Mouse (Mus musculus) stomach, embryonic 16.5 days (tissue): ENCODE data around the gene Mettl16. TPM values are rescaled to one million over a fixed set of nuclear protein-coding genes. Genes with fewer than 3 reads are reported as not detected.

ENCODE experiments used
- ATAC-seq: fragments of 200-750 bp; cut with Nextera tagmentation; 2 replicates; pipeline ENCODE4 v1.8.0; 2017; ENCODE audit warnings: moderate number of reproducible peaks, moderate TSS enrichment; ENCODE audit not compliant: insufficient read depth, low FRiP score
- H3K27ac ChIP-seq: fragments of 300-500 bp; sonication (generic); 2 replicates; pipeline ENCODE4 v1.5.1; 2014; ENCODE audit warnings: low read length
- H3K27me3 ChIP-seq: fragments of 300-500 bp; sonication (generic); 2 replicates; pipeline ENCODE4 v1.6.1; 2014; ENCODE audit warnings: low read length, control low read depth, mixed read lengths; ENCODE audit not compliant: control insufficient read depth, insufficient read depth
- H3K36me3 ChIP-seq: fragments of 300-500 bp; sonication (generic); 2 replicates; pipeline ENCODE4 v1.6.1; 2014; ENCODE audit warnings: low read length; ENCODE audit not compliant: control insufficient read depth, insufficient read depth
- H3K4me1 ChIP-seq: fragments of 300-500 bp; sonication (generic); 2 replicates; pipeline ENCODE4 v1.6.1; 2014; ENCODE audit warnings: low read length, control low read depth, mixed read lengths; ENCODE audit not compliant: control insufficient read depth, insufficient read depth
- H3K4me2 ChIP-seq: fragments of 300-500 bp; sonication (generic); 2 replicates; pipeline ENCODE4 v1.6.1; 2014; ENCODE audit warnings: low read depth, low read length, mixed read lengths
- H3K4me3 ChIP-seq: fragments of 300-500 bp; sonication (generic); replicated peaks from 2 replicates; pipeline ENCODE4 v1.5.1; 2014; ENCODE audit warnings: mild to moderate bottlenecking, low read length
- H3K9ac ChIP-seq: fragments of 300-500 bp; sonication (generic); 2 replicates; pipeline ENCODE4 v1.6.1; 2014; ENCODE audit warnings: low read length
- H3K9me3 ChIP-seq: fragments of 300-500 bp; sonication (generic); replicated peaks from 2 replicates; pipeline ENCODE4 v1.6.1; 2016; ENCODE audit warnings: low read length, control low read depth; ENCODE audit not compliant: control insufficient read depth
- WGBS: fragments of 180-500 bp; shearing (Covaris S2); extraction: QIAGEN DNeasy Blood & Tissue Kit; methylation state at CpG from one replicate; pipeline ENCODE4 v1.1.7; 2014; 5-methylcytosine and 5-hydroxymethylcytosine counted together
- polyA plus RNA-seq: library from polyadenylated mRNA; unstranded; fragments of >200 nt; fragmentation: Nextera tagmentation; extraction: Ambion mirVana; gene quantifications from 2 replicates; pipeline ENCODE4 v1.2.1, GENCODE M21; 2015

Gene Mettl16
- polyA plus RNA-seq, 1 experiment from 2014 or later = 41.8 TPM

DNA sequence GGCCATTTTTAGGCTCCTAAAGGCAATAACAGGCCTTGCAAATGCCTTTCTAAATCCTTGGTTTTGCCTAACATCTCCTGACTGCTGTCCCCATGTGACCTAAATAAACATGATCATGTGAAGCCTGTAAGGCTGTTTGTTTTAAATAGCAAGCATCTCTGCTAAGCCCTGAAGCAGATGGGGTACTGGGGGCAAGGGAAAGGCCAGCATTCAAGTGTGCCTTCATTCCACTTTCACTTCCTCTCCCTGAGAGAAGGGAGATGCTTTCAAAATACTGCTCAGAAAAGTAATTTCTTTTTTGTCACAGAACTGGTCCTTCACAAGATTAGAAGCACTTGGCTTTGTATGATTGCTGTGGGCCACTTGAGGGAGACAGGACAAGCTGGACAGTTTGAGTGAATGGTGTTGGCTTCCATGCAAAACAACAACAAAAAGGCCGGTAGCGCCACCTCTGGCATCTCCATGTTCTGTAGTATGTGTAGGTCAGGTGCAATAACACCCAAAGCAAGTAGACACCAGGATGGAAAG is 57.8 kb downstream of the Mettl16 start:
- Histone ChIP-seq H3K27ac (no peak overlapping the region), H3K4me2 (no peak overlapping the region), H3K36me3 (no peaks in the 10 kb centered on the region), H3K4me1 (peaks cover 25% of the 10 kb centered on the region; the same call in 1 of the 2 replicates), H3K9ac (no peak overlapping the region), H3K4me3 (no peak overlapping the region), H3K9me3 (no peaks in the 10 kb centered on the region), H3K27me3 (no peaks in the 10 kb centered on the region)
- ATAC-seq = no peak
- 30% methylated on average over 2 of the region's 2 CpGs for WGBS

DNA sequence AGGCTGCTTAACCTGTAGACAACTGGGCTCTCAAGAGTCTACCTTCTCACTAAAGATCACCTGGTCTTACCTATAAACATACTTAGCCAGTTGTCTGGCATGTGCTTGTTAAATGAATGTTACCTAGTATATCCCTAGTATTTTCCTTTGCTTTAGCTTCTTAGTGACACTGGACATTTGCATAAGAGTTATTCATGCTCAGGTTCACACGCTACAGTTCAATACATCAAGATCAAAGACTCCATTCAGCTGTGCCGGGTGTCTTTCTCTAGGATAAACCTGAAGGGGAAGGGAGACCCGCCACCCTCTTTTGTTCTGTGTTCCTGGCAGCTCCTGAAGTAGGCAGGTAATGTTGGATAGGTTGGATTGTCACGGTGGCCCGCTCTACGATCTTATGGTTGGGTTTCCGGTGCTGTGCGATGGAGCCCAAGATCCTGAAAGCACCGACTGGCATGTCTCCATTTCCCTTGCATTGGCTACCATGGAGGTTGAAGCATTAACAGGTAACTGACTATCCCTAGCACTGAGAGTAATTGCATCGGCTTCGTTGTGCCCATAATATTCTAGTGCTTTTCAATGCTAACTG is 58.4 kb downstream of the Mettl16 start:
- H3K9ac ChIP-seq = no peak overlapping the region
- WGBS = 16% methylated on average over 11 of the region's 11 CpGs
- peak overlapping the region; percentile 100 for H3K27ac ChIP-seq

DNA sequence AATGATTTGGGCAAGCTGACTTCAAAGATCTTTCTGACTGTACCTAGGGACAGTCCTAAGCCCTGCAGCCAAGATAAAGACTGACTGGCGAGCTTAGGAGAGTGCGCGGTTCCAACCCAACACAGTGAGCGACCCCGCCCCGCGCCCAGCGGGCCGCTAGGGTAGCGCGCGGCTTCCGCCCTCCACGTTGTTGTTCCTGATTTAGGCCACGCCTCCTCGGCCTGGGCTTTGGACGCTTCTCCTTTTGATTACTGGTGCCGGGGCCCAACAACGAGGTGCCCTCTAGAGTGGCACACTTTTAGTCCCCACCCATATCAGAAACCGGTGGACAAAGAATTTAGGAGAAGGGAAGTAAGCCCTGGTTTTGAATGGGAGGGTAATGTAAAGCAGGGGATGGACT is 59.2 kb downstream of the Mettl16 start:
- H3K27me3 ChIP-seq = no peaks in the 10 kb centered on the region
- peaks cover 32% of the 10 kb centered on the region; the same call in 1 of the 2 replicates for H3K4me1 ChIP-seq
- peak overlapping the region; percentile 95 for H3K4me2 ChIP-seq
- peak overlapping the region; percentile 60 for H3K9ac ChIP-seq
- no peaks in the 10 kb centered on the region for H3K36me3 ChIP-seq
- 0 out of 2 replicates have a peak, but pooled peaks have one; percentile 11 for ATAC-seq
- peak overlapping the region; percentile 100 for H3K27ac ChIP-seq
- peak overlapping the region; percentile 79 for H3K4me3 ChIP-seq
- WGBS = under 1% methylated on average over 20 of the region's 20 CpGs
- no peaks in the 10 kb centered on the region for H3K9me3 ChIP-seq

More for the DNA sequence above, 58.4 kb downstream of the Mettl16 start:
- H3K36me3 ChIP-seq = no peaks in the 10 kb centered on the region
- H3K27me3 ChIP-seq = no peaks in the 10 kb centered on the region
- H3K9me3 ChIP-seq = no peaks in the 10 kb centered on the region
- ATAC-seq = no peak
- H3K4me2 ChIP-seq = peak overlapping the region; percentile 95
- H3K4me1 ChIP-seq = peaks cover 29% of the 10 kb centered on the region; the same call in 1 of the 2 replicates
- peak overlapping the region; percentile 79 for H3K4me3 ChIP-seq

DNA sequence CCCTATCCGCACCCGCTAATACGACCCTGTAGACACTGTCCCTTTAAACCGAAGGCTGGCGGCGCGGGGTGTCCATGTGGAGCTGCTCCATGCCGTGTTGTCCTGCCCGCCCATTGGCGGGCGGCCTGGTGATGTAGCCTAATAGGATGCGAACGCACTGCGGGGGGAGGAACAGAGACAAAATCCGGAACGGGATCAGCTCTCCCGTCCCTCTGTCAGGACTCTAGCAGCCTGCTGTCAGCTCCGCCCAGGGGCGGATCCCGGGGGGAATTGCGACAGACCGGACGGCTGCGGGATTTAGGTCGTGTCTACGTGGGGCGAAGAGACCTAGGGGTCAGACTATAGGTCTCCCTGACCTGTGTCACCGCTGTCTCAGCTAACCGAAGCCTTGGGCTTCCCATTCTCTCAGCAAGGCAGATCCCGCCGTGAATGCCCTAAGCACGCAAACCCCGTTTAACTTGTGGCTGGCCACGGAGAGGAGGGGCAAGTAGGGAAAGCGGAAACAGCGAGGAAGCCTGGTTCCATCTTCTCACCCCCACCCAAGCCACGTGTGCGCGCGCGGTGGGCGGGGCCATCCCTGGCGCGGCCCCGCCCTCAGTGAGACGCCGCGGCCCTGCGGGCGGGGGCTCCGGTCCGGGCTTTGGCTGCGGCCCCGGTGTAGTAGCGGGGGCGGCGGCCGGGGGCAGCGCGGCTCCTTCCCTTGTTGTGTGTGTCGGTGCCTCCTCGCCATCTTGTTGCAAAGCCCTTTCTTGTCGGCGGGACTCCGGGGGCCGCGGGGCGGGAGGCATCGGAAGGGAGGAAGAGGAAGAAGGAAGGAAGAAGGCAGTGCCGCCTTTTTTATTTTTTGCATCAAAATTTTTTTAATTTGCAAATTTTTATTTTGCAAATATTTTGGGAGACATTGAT is 59.9 kb downstream of the Mettl16 start, which contains the start of gene Mnt:
Gene Mnt, plus strand, starts transcription at position 665 of the 906 bp plus-strand sequence.
- Histone ChIP-seq H3K36me3 (no peaks in the 10 kb centered on the region), H3K4me1 (peaks cover 33% of the 10 kb centered on the region; the same call in 1 of the 2 replicates), H3K9me3 (no peaks in the 10 kb centered on the region), H3K4me3 (peak within 1 kb of the TSS; percentile 79), H3K9ac (peak within 1 kb of the TSS; percentile 85), H3K27me3 (no peaks in the 10 kb centered on the region), H3K4me2 (peak within 1 kb of the TSS; percentile 95), H3K27ac (peak within 1 kb of the TSS; percentile 100)
- peak; percentile 87 for ATAC-seq
- under 1% methylated on average over 70 of the region's 70 CpGs for WGBS

DNA sequence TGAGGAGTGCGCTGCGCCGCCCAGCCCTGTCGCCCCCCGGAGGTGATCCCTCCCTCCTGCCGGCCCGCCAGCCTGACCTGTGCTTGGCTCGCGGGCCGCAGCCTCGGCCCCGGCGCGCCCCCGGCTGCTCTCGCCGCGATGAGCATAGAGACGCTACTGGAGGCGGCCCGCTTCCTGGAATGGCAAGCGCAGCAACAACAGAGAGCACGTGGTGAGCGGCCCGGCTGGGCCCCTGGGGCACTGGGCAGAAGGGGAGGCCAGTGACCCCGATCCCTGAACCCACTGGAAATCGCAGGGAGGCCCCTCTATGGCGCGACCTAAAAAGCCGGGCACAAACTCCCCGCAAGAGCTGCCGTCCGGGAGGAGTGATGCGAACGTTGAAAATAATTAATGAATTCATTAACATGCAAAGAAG is 60.6 kb downstream of the Mettl16 start:
- Histone ChIP-seq H3K36me3 (no peaks in the 10 kb centered on the region), H3K27ac (peak overlapping the region; percentile 100), H3K9me3 (no peaks in the 10 kb centered on the region), H3K4me2 (peak overlapping the region; percentile 95), H3K27me3 (no peaks in the 10 kb centered on the region), H3K4me3 (peak overlapping the region; percentile 79), H3K9ac (peak overlapping the region; percentile 85), H3K4me1 (peaks cover 32% of the 10 kb centered on the region; the same call in 1 of the 2 replicates)
- WGBS = under 1% methylated on average over 35 of the region's 35 CpGs
- ATAC-seq = no peak

DNA sequence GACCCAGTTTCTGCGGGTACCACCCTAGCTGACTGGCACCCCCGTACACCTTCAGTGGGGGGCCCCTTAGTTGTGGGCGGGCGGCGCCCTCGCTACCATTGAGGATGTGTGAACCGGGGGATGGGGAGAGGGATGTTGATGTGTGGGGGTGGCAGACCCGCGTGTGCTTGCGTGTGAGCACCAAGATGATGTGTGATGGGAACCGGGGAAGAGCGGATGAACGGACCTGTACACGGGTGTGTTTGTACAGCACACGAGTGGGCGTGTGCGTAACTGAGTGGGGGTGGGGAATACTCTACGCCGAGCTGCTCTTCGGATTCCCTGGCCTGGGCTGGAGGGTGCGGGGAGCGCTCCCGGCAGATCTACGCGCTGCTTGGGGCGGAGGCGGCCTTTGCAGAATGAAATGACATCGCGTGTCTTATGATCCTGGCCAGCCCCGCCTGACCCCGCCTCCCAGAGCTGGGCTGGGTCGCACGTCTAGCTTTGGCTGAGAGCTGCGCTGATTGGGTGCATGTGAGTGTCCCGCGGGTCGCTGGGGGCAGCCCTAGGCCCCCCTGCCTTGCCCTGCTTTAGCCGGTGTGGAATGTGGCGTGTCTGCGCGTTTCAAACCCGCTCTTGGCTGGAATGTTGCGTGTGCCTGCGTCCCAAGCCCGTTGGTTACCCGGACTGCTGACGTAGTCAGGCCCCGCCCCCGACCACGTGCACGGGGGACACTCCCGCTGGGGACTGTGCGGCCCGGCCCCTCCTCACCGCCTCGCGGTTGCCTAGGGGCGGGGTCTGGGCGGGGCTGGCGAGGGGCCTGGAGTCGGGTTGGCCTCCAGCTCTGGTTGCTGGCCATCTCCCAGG is 61.2 kb downstream of the Mettl16 start:
- WGBS = under 1% methylated on average over 61 of the region's 61 CpGs
- Histone ChIP-seq H3K27ac (peak overlapping the region; percentile 100), H3K4me1 (peaks cover 35% of the 10 kb centered on the region), H3K4me3 (peak overlapping the region; percentile 79), H3K27me3 (no peaks in the 10 kb centered on the region), H3K9me3 (no peaks in the 10 kb centered on the region), H3K36me3 (no peaks in the 10 kb centered on the region), H3K9ac (peak overlapping the region; percentile 85), H3K4me2 (peak overlapping the region; percentile 95)
- peak; percentile 84 for ATAC-seq

DNA sequence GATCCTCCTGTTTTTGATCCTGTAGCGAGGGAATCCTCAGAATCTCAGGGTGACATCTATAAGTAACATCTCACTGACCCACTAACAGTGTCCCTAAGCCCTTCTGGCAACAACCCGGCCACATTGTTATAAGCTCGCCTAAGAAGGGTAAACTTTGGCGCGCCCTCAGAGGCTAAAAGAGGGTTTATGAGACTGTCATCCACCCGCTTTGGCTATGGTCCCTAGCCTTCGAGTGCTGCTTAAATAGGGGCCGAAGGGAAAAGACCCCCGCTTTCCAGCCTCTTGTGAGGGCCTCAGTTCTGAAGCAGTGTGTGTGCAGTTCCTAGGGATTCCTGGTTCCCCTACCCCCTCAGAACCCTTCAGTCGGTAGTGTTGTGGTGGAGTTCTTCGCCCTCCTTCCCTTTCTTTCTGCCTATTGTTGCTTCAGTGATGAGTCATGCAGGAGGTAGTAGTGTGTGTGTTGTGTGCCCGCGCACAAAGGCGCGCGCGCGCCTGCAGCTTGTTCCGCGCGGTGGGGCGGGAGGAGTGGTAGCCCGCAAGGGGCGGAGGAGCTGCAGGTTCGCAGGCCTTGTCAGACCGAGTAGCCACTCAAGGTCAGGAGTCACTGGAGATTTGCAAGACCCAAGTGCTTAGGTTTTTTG is 62.0 kb downstream of the Mettl16 start:
- Histone ChIP-seq H3K4me1 (peaks cover 43% of the 10 kb centered on the region), H3K9ac (peak overlapping the region; percentile 74), H3K27me3 (no peaks in the 10 kb centered on the region), H3K4me3 (peak overlapping the region; percentile 79), H3K27ac (peak overlapping the region; percentile 100), H3K4me2 (peak overlapping the region; percentile 95), H3K36me3 (no peaks in the 10 kb centered on the region), H3K9me3 (no peaks in the 10 kb centered on the region)
- ATAC-seq = 0 out of 2 replicates have a peak, but pooled peaks have one; percentile 2
- under 1% methylated on average over 26 of the region's 26 CpGs for WGBS
